Mouse (Mus musculus): ENCODE measurements around the gene Creld2. TPM values are rescaled to one million over a fixed set of nuclear protein-coding genes. Genes with fewer than 3 reads are reported as not detected.

The Creld2 gene
- polyA plus RNA-seq, 1 experiment from 2014 or later = 79.4 TPM

Other genes starting within 250 kb of the Creld2 start
- not detected in 2 replicates for gene Zdhhc25, start 219.3 kb upstream of the Creld2 start, polyA plus RNA-seq (2014; fragmentation: Nextera tagmentation; extraction: Ambion mirVana)
- gene Brd1, start 85.4 kb upstream of the Creld2 start, polyA plus RNA-seq (2014; fragmentation: Nextera tagmentation; extraction: Ambion mirVana) = 29.0 TPM in 2 replicates
- gene Zbed4, start 68.0 kb upstream of the Creld2 start, polyA plus RNA-seq (2014; fragmentation: Nextera tagmentation; extraction: Ambion mirVana) = 43.6 and 47.2 TPM in 2 replicates
- gene Alg12, start 328 bp upstream of the Creld2 start, polyA plus RNA-seq (2014; fragmentation: Nextera tagmentation; extraction: Ambion mirVana) = 10.8 and 13.5 TPM in 2 replicates
- 42.0 and 42.7 TPM in 2 replicates for gene Pim3, start 42.5 kb downstream of the Creld2 start, polyA plus RNA-seq (2014; fragmentation: Nextera tagmentation; extraction: Ambion mirVana)
- gene Ttll8, start 134.8 kb downstream of the Creld2 start, polyA plus RNA-seq (2014; fragmentation: Nextera tagmentation; extraction: Ambion mirVana) = 0.08 TPM in 1 of 2 replicates, not detected in the other
- 12.5 TPM in 2 replicates for gene Mlc1, start 159.4 kb downstream of the Creld2 start, polyA plus RNA-seq (2014; fragmentation: Nextera tagmentation; extraction: Ambion mirVana)
- gene Mov10l1, start 163.3 kb downstream of the Creld2 start, polyA plus RNA-seq (2014; fragmentation: Nextera tagmentation; extraction: Ambion mirVana) = not detected in 2 replicates
- gene Panx2, start 240.1 kb downstream of the Creld2 start, polyA plus RNA-seq (2014; fragmentation: Nextera tagmentation; extraction: Ambion mirVana) = 0.71 and 0.83 TPM in 2 replicates

Data from forebrain, embryonic 11.5 days (tissue).